Mouse (Mus musculus) adrenal gland, postnatal 36 days (tissue): ENCODE data around the gene Fhad1. TPM values are rescaled to one million over a fixed set of nuclear protein-coding genes. Genes with fewer than 3 reads are reported as not detected.
"Not testable (repeated sequence)": the region's sequence is repeated elsewhere in the genome, so short reads cannot be mapped to it uniquely, and the experiment has no call there.

ENCODE experiments used
- DNase-seq, 2 experiments: peaks; one replicate each; pipeline ENCODE4 v3.0.0; 2021; ENCODE audit warnings: mixed read lengths in 1 of 2
- total RNA-seq, 2 experiments: library from RNA; stranded (reverse); gene quantifications; 2 replicates each; pipeline ENCODE4 v1.2.3; 2021

Gene Fhad1
- total RNA-seq, 2 experiments from 2014 or later: 0.66 to 0.79 TPM

- DNase-seq: no peak
Observed at GRCm38 (mm10) chr4:142039662-142040353, 24.9 kb upstream of the Fhad1 start.

- DNase-seq: no peak
Observed at GRCm38 (mm10) chr4:142037897-142038296, 23.0 kb upstream of the Fhad1 start.

GRCm38 (mm10) chr4:142028533-142028932 lies 13.7 kb upstream of the Fhad1 start:
- peak in 1 of 2 experiments; percentile 19 for DNase-seq

- no peak for DNase-seq
Observed at GRCm38 (mm10) chr4:142026965-142027364, 12.1 kb upstream of the Fhad1 start.

- DNase-seq: no peak
Observed at GRCm38 (mm10) chr4:142024536-142024935, 9.7 kb upstream of the Fhad1 start.

- DNase-seq: no peak
Observed at GRCm38 (mm10) chr4:142023166-142023565, 8.3 kb upstream of the Fhad1 start.

GRCm38 (mm10) chr4:142017686-142018085 lies 2.8 kb upstream of the Fhad1 start:
- no peak for DNase-seq

GRCm38 (mm10) chr4:142011236-142011635 lies 3.6 kb downstream of the Fhad1 start:
- no peak for DNase-seq

- DNase-seq: no peak
Observed at GRCm38 (mm10) chr4:142010441-142010840, 4.4 kb downstream of the Fhad1 start.

- no peak for DNase-seq
Observed at GRCm38 (mm10) chr4:142008206-142008605, 6.7 kb downstream of the Fhad1 start.

GRCm38 (mm10) chr4:142000581-142000980 lies 14.3 kb downstream of the Fhad1 start:
- DNase-seq: no peak

GRCm38 (mm10) chr4:141999494-142000074 lies 15.3 kb downstream of the Fhad1 start:
- DNase-seq: no peak

- no peak for DNase-seq
Observed at GRCm38 (mm10) chr4:141998282-141998821, 16.5 kb downstream of the Fhad1 start.

GRCm38 (mm10) chr4:141996880-141997279 lies 18.0 kb downstream of the Fhad1 start:
- no peak for DNase-seq

GRCm38 (mm10) chr4:141996086-141996485 lies 18.8 kb downstream of the Fhad1 start:
- no peak for DNase-seq

GRCm38 (mm10) chr4:141994062-141994471 lies 20.8 kb downstream of the Fhad1 start:
- not testable (repeated sequence) for DNase-seq

GRCm38 (mm10) chr4:141993347-141994061 lies 21.4 kb downstream of the Fhad1 start:
- DNase-seq: no peak

- DNase-seq: peak in 1 of 2 experiments; percentile 17
Observed at GRCm38 (mm10) chr4:141992530-141993204, 22.2 kb downstream of the Fhad1 start.

- DNase-seq: no peak
Observed at GRCm38 (mm10) chr4:141988178-141988577, 26.7 kb downstream of the Fhad1 start.

- DNase-seq: no peak
Observed at GRCm38 (mm10) chr4:141983689-141984088, 31.2 kb downstream of the Fhad1 start.

- DNase-seq: no peak
Observed at GRCm38 (mm10) chr4:141981475-141981874, 33.4 kb downstream of the Fhad1 start.

- DNase-seq: no peak
Observed at GRCm38 (mm10) chr4:141978582-141978981, 36.3 kb downstream of the Fhad1 start.
